Mouse (Mus musculus): ENCODE measurements around the gene Gm9732. TPM values are rescaled to one million over a fixed set of nuclear protein-coding genes. Genes with fewer than 3 reads are reported as not detected.
"Not testable (repeated sequence)": the region's sequence is repeated elsewhere in the genome, so short reads cannot be mapped to it uniquely, and the experiment has no call there.

Gm9732 gene
- polyA plus RNA-seq, 1 experiment from 2014 or later, result not detected

GRCm38 (mm10) chr14:43275752-43276151 lies 916 bp downstream of the Gm9732 start:
- not testable (repeated sequence) for H3K9me3 ChIP-seq (replicated peaks); ATAC-seq (ENCODE audit: insufficient number of reproducible peaks, low FRiP score); H3K9ac ChIP-seq; H3K36me3 ChIP-seq; H3K4me2 ChIP-seq; H3K27me3 ChIP-seq (replicated peaks); H3K4me3 ChIP-seq; H3K27ac ChIP-seq (ENCODE audit: poor library complexity, severe bottlenecking); H3K4me1 ChIP-seq (replicated peaks)
- 62% methylated on average over 1 of the region's 1 CpGs for WGBS

GRCm38 (mm10) chr14:43277468-43277867 lies 2.6 kb downstream of the Gm9732 start:
- not testable (repeated sequence) for H3K27me3 ChIP-seq (replicated peaks); H3K4me2 ChIP-seq; H3K9ac ChIP-seq; H3K9me3 ChIP-seq (replicated peaks); ATAC-seq (ENCODE audit: insufficient number of reproducible peaks, low FRiP score); H3K4me3 ChIP-seq; H3K27ac ChIP-seq (ENCODE audit: poor library complexity, severe bottlenecking); H3K4me1 ChIP-seq (replicated peaks); H3K36me3 ChIP-seq
- 59% methylated on average over 2 of the region's 2 CpGs for WGBS

- not testable (repeated sequence) for H3K36me3 ChIP-seq; ATAC-seq (ENCODE audit: insufficient number of reproducible peaks, low FRiP score)
- WGBS, result 61% methylated on average over 4 of the region's 4 CpGs
Observed at GRCm38 (mm10) chr14:43278146-43278545, 3.3 kb downstream of the Gm9732 start.

GRCm38 (mm10) chr14:43278681-43279080 lies 3.8 kb downstream of the Gm9732 start:
- H3K4me3 ChIP-seq; H3K9me3 ChIP-seq (replicated peaks); ATAC-seq (ENCODE audit: insufficient number of reproducible peaks, low FRiP score); H3K27me3 ChIP-seq (replicated peaks); H3K4me2 ChIP-seq; H3K9ac ChIP-seq; H3K4me1 ChIP-seq (replicated peaks); H3K36me3 ChIP-seq; H3K27ac ChIP-seq (ENCODE audit: poor library complexity, severe bottlenecking): not testable (repeated sequence)
- WGBS, result 78% methylated on average over 3 of the region's 3 CpGs

More at GRCm38 (mm10) chr14:43278146-43278545, 3.3 kb downstream of the Gm9732 start:
- H3K27ac ChIP-seq (ENCODE audit: poor library complexity, severe bottlenecking); H3K4me1 ChIP-seq (replicated peaks); H3K4me3 ChIP-seq; H3K9ac ChIP-seq; H3K27me3 ChIP-seq (replicated peaks); H3K4me2 ChIP-seq; H3K9me3 ChIP-seq (replicated peaks): not testable (repeated sequence)

- H3K36me3 ChIP-seq; H3K4me2 ChIP-seq; H3K27ac ChIP-seq (ENCODE audit: poor library complexity, severe bottlenecking); ATAC-seq (ENCODE audit: insufficient number of reproducible peaks, low FRiP score); H3K4me1 ChIP-seq (replicated peaks); H3K9ac ChIP-seq; H3K9me3 ChIP-seq (replicated peaks); H3K27me3 ChIP-seq (replicated peaks); H3K4me3 ChIP-seq: not testable (repeated sequence)
- 68% methylated on average over 3 of the region's 3 CpGs for WGBS
Observed at GRCm38 (mm10) chr14:43293503-43293902, 18.7 kb downstream of the Gm9732 start, which contains the start of gene Gm8127. Gene Gm8127 (minus strand): TSS chr14:43293832.

GRCm38 (mm10) chr14:43319516-43319915 lies 44.7 kb downstream of the Gm9732 start:
- not testable (repeated sequence) for ATAC-seq (ENCODE audit: insufficient number of reproducible peaks, low FRiP score); H3K4me1 ChIP-seq (replicated peaks)

GRCm38 (mm10) chr14:43328603-43329002 lies 53.8 kb downstream of the Gm9732 start:
- not testable (repeated sequence) for H3K4me3 ChIP-seq; H3K27me3 ChIP-seq (replicated peaks); ATAC-seq (ENCODE audit: insufficient number of reproducible peaks, low FRiP score); H3K9me3 ChIP-seq (replicated peaks); H3K9ac ChIP-seq; H3K27ac ChIP-seq (ENCODE audit: poor library complexity, severe bottlenecking); H3K36me3 ChIP-seq; H3K4me2 ChIP-seq; H3K4me1 ChIP-seq (replicated peaks)
- 58% methylated on average over 2 of the region's 2 CpGs for WGBS

More at GRCm38 (mm10) chr14:43319516-43319915, 44.7 kb downstream of the Gm9732 start:
- H3K27ac ChIP-seq (ENCODE audit: poor library complexity, severe bottlenecking); H3K36me3 ChIP-seq; H3K9me3 ChIP-seq (replicated peaks); H3K4me2 ChIP-seq; H3K9ac ChIP-seq; H3K27me3 ChIP-seq (replicated peaks); H3K4me3 ChIP-seq: not testable (repeated sequence)

GRCm38 (mm10) chr14:43331362-43331880 lies 56.6 kb downstream of the Gm9732 start:
- 85% methylated on average over 11 of the region's 11 CpGs for WGBS
- ATAC-seq (ENCODE audit: insufficient number of reproducible peaks, low FRiP score); H3K27me3 ChIP-seq (replicated peaks); H3K4me3 ChIP-seq; H3K4me1 ChIP-seq (replicated peaks); H3K9me3 ChIP-seq (replicated peaks); H3K36me3 ChIP-seq; H3K9ac ChIP-seq; H3K27ac ChIP-seq (ENCODE audit: poor library complexity, severe bottlenecking); H3K4me2 ChIP-seq: not testable (repeated sequence)

GRCm38 (mm10) chr14:43337646-43338045 lies 62.8 kb downstream of the Gm9732 start:
- not testable (repeated sequence) for H3K4me1 ChIP-seq (replicated peaks); H3K4me3 ChIP-seq; ATAC-seq (ENCODE audit: insufficient number of reproducible peaks, low FRiP score); H3K36me3 ChIP-seq; H3K9me3 ChIP-seq (replicated peaks); H3K27ac ChIP-seq (ENCODE audit: poor library complexity, severe bottlenecking); H3K4me2 ChIP-seq; H3K9ac ChIP-seq; H3K27me3 ChIP-seq (replicated peaks)
- WGBS, result 60% methylated on average over 1 of the region's 1 CpGs

GRCm38 (mm10) chr14:43347711-43348110 lies 72.9 kb downstream of the Gm9732 start, which contains the start of gene 1700001F09Rik:
Gene 1700001F09Rik (minus strand): TSS chr14:43347811.
- not testable (repeated sequence) for H3K4me2 ChIP-seq; ATAC-seq (ENCODE audit: insufficient number of reproducible peaks, low FRiP score); H3K9ac ChIP-seq; H3K4me1 ChIP-seq (replicated peaks); H3K4me3 ChIP-seq; H3K27ac ChIP-seq (ENCODE audit: poor library complexity, severe bottlenecking); H3K36me3 ChIP-seq; H3K27me3 ChIP-seq (replicated peaks); H3K9me3 ChIP-seq (replicated peaks)

GRCm38 (mm10) chr14:43352944-43353343 lies 78.1 kb downstream of the Gm9732 start:
- not testable (repeated sequence) for H3K9me3 ChIP-seq (replicated peaks); H3K4me2 ChIP-seq; H3K9ac ChIP-seq; H3K4me3 ChIP-seq; H3K27ac ChIP-seq (ENCODE audit: poor library complexity, severe bottlenecking); H3K27me3 ChIP-seq (replicated peaks); ATAC-seq (ENCODE audit: insufficient number of reproducible peaks, low FRiP score); H3K4me1 ChIP-seq (replicated peaks); H3K36me3 ChIP-seq
- 68% methylated on average over 2 of the region's 2 CpGs for WGBS

All from heart, embryonic 12.5 days (tissue).